Mouse (Mus musculus) MEL (cell line): Measurements from ENCODE around the gene Tfpt.
A peak's percentile ranks its signal among the peaks of the same experiment; 100 is the strongest.

Experiments
- CHD1 ChIP-seq: IDR thresholded peaks from 2 replicates; pipeline ENCODE4 v1.6.1; 2012; ENCODE audit warnings: low read depth, mild to moderate bottlenecking, inconsistent platforms, low read length, improper control_type of control experiment
- CTCF ChIP-seq, 3 experiments: IDR thresholded peaks in 2 of 3; conservative IDR thresholded peaks in 1 of 3; 2 replicates each; pipeline ENCODE4 v1.5.1; 2011 to 2012; ENCODE audit warnings: low read length in 3 of 3, low read depth in 2 of 3, mild to moderate bottlenecking in 2 of 3, improper control_type of control experiment in 1 of 3, inconsistent platforms in 1 of 3, mixed read lengths in 1 of 3, moderate library complexity in 1 of 3; ENCODE audit not compliant: control insufficient read depth in 1 of 3, insufficient read depth in 1 of 3, poor library complexity in 1 of 3, severe bottlenecking in 1 of 3
- E2F4 ChIP-seq: IDR thresholded peaks from 2 replicates; pipeline ENCODE4 v1.6.1; 2011; ENCODE audit warnings: low read depth, low read length, improper control_type of control experiment, borderline replicate concordance
- EP300 ChIP-seq, 2 experiments: IDR thresholded peaks; 2 replicates each; pipeline ENCODE4 v1.6.1; 2011; ENCODE audit warnings: improper control_type of control experiment in 2 of 2, low read length in 2 of 2, low read depth in 1 of 2, mild to moderate bottlenecking in 1 of 2
- GABPA ChIP-seq: IDR thresholded peaks from 2 replicates; pipeline ENCODE4 v1.6.1; 2012; ENCODE audit warnings: low read depth, mild to moderate bottlenecking, inconsistent platforms, low read length, improper control_type of control experiment, moderate library complexity
- GATA1 ChIP-seq: IDR thresholded peaks from 2 replicates; pipeline ENCODE4 v1.6.1; 2011; ENCODE audit warnings: low read depth, low read length, improper control_type of control experiment
- HCFC1 ChIP-seq: IDR thresholded peaks from 2 replicates; pipeline ENCODE4 v1.6.1; 2012; ENCODE audit warnings: low read depth, mild to moderate bottlenecking, inconsistent platforms, low read length, improper control_type of control experiment, moderate library complexity
- MYB ChIP-seq: IDR thresholded peaks from 2 replicates; pipeline ENCODE4 v1.6.1; 2011; ENCODE audit warnings: mild to moderate bottlenecking, low read depth, low read length, improper control_type of control experiment
- NRF1 ChIP-seq: IDR thresholded peaks from 2 replicates; pipeline ENCODE4 v1.6.1; 2014; ENCODE audit warnings: low read depth, mild to moderate bottlenecking, inconsistent platforms, low read length, improper control_type of control experiment, moderate library complexity; ENCODE audit not compliant: poor library complexity, insufficient read depth, severe bottlenecking
- POLR2A ChIP-seq, 2 experiments: IDR thresholded peaks; 2 replicates each; pipeline ENCODE4 v1.6.1; 2011 to 2012; ENCODE audit warnings: low read length in 2 of 2, mild to moderate bottlenecking in 2 of 2, control low read depth in 1 of 2, improper control_type of control experiment in 1 of 2, low read depth in 1 of 2, moderate library complexity in 1 of 2; ENCODE audit not compliant: control insufficient read depth in 1 of 2, insufficient read depth in 1 of 2, poor library complexity in 1 of 2
- SMC3 ChIP-seq: IDR thresholded peaks from 2 replicates; pipeline ENCODE4 v1.6.1; 2011; ENCODE audit warnings: low read depth, low read length, improper control_type of control experiment
- TBP ChIP-seq: IDR thresholded peaks from 2 replicates; pipeline ENCODE4 v1.8.0; 2011; ENCODE audit warnings: low read depth, low read length, improper control_type of control experiment
- TCF12 ChIP-seq: IDR thresholded peaks from 2 replicates; pipeline ENCODE4 v1.6.1; 2014; ENCODE audit warnings: low read depth, mild to moderate bottlenecking, inconsistent platforms, low read length, improper control_type of control experiment, moderate library complexity
- ZC3H11A ChIP-seq: IDR thresholded peaks from 2 replicates; pipeline ENCODE4 v1.6.1; 2012; ENCODE audit warnings: low read depth, mild to moderate bottlenecking, inconsistent platforms, low read length, improper control_type of control experiment

DNA sequence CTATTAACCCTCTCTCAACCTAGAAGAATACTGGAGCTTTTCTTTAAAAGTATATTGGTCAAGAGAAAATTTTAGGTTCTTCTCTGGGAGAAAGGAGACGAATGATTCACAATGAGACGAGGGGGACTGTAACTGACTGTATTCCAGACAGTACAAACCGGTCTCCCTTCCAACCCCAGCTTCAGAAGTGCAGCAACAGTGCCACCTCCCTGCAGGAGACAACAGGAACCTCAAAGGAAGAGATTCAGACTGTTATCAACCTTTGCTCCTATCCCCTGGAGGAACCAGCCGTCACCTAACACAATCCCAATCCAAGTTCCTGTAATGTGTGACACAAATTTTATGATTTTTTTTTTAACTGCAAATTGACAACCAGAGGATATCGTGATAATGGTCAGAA lies 55.5 kb downstream of the Tfpt start:
- TF ChIP-seq MYB, result no peak
- TF ChIP-seq TBP, result no peak
- TF ChIP-seq POLR2A (IDR thresholded peaks at IDR 0.05; ENCODE audit: control insufficient read depth in 1 of 2, insufficient read depth in 1 of 2, low read depth in 1 of 2, low read length in 2 of 2, poor library complexity in 1 of 2), result no peak
- peak in 2 of 3 experiments; percentile 40 to 62; a peak in 4 of 6 replicates for TF ChIP-seq CTCF (IDR thresholded peaks at IDR 0.05 in 2 of 3, conservative IDR thresholded peaks at IDR 0.05 in 1 of 3; ENCODE audit: control insufficient read depth in 1 of 3, insufficient read depth in 1 of 3, low read depth in 2 of 3, low read length in 3 of 3, poor library complexity in 1 of 3, severe bottlenecking in 1 of 3)
- no peak for TF ChIP-seq ZC3H11A
- TF ChIP-seq CHD1, result no peak
- TF ChIP-seq EP300 (IDR thresholded peaks at IDR 0.05; ENCODE audit: low read depth in 1 of 2, low read length in 2 of 2), result no peak
- TF ChIP-seq HCFC1, result no peak
- peak; percentile 20; the same call in 1 of the 2 replicates for TF ChIP-seq GATA1
- no peak for TF ChIP-seq TCF12
- peak; percentile 29; the same call in 1 of the 2 replicates for TF ChIP-seq SMC3
- TF ChIP-seq NRF1, result no peak
- TF ChIP-seq GABPA, result no peak
- TF ChIP-seq E2F4, result no peak
